Mouse (Mus musculus) gastrocnemius, postnatal 10 days (tissue): ENCODE data around the gene Gngt2. TPM values are rescaled to one million over a fixed set of nuclear protein-coding genes. Genes with fewer than 3 reads are reported as not detected.

ENCODE experiments used
- DNase-seq: peaks from one replicate; pipeline ENCODE4 v3.0.0; 2021; ENCODE audit warnings: mixed read lengths
- long read RNA-seq, 2 experiments: library from polyadenylated mRNA; stranded (forward); transcript quantifications; one replicate each; pipeline ENCODE4 v2.0.0; 2021
- total RNA-seq, 2 experiments: library from RNA; stranded (reverse); gene quantifications; 2 replicates each; pipeline ENCODE4 v1.2.3; 2021

The Gngt2 gene
- total RNA-seq = 1 to 10 TPM; 7.0 to 9.4 TPM
- long read RNA-seq, experiment 1, partial matches to known transcripts = 1 of 5 reads
- long read RNA-seq, experiment 1, other reads (novel, unspliced or antisense) = 3 of 5 reads
- long read RNA-seq, experiment 2, partial matches to known transcripts = 0 of 3 reads
- long read RNA-seq, experiment 2, other reads (novel, unspliced or antisense) = 2 of 3 reads

DNA sequence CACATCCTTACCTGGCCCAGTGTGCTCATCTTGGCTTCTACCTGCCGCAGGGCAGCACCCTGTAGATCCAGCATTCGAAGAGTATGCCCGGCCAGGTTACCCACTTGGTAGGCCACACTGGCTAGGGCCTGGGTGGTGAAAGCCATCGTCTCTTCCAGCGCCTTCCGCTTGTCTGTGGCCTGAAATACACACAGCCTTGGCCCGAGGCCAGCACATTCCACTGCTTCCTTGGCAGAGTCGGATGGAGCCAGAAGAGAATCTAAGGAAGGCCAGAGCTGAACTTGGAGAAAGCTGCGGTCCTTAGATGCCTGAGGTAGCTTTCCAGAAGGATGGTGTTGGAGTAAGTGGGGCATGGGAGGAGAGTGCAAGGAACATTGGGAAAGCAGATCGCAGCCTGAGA, at the start of gene Gngt2:
TSS of gene Gngt2 (plus strand) at position 158 of the 400 bp plus-strand sequence.
- peak; percentile 83 for DNase-seq

- DNase-seq = no peak
Measured at GRCm38 (mm10) chr11:95789451-95789891, 47.5 kb upstream of the Gngt2 start.

GRCm38 (mm10) chr11:95791787-95792186, 45.2 kb upstream of the Gngt2 start:
- DNase-seq = no peak

GRCm38 (mm10) chr11:95792950-95793509, 44.0 kb upstream of the Gngt2 start:
- DNase-seq = no peak

- DNase-seq = no peak
Measured at GRCm38 (mm10) chr11:95794201-95794600, 42.8 kb upstream of the Gngt2 start.

GRCm38 (mm10) chr11:95795582-95795981, 41.4 kb upstream of the Gngt2 start:
- DNase-seq = no peak

DNA sequence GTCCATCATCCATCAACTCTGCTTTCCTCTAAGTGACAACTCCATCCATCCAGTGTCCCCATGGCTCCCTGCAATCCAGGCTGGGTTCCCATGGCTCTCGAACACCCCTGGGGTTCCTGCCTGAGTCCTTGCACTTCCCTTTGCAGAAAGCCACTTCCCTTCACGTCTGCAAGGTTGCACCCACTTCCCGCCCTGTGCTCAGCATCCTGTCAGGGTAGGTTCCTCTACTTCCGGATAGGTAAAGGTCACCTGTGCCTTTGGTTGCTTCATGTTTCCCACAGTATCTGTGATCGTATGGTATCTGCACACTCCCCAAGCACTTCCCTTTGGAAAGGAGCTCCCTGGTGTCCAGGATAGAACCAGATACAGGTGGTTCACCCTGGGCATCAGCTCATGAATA, 32.0 kb upstream of the Gngt2 start:
- no peak for DNase-seq

DNA sequence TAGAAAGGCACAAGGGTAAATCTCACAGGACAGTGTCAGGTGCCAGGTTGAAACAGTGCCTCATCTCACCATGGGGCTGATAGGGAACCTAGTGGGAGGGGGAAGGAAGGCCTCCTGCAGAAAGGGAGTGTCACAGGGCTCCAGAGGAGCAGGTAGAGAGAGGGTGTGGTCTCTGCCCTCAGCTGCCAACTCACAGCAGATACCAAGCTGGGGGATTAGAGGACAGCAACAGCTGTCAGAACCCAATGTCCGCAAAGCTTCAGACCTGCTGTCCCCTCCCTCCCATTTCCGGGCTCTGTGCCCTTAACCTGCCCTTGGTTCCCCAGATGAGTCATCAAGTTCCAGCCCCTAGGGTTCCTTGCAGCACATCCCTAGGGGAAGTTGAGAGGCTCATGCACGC, 31.5 kb upstream of the Gngt2 start:
- DNase-seq = no peak

DNA sequence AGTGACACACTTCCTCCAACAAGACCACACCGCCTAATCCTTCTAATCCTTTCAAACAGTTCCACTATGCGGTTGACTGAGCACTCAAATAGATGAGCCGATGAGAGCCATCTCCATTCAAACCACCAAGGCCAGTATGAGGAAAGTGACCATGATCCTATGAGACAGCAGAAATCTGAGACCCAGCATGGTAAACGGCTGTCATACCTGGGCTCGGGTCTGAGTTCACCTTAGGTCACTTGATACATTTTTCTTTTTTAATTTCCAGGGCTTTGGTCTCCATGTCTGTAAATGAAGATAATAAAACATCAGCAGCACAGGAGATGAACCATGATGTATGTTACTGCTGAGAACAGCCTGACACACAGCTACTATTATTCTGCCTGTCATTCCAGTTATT, 29.1 kb upstream of the Gngt2 start:
- DNase-seq = no peak

- DNase-seq = no peak
Measured at GRCm38 (mm10) chr11:95808448-95809011, 28.5 kb upstream of the Gngt2 start.

GRCm38 (mm10) chr11:95809603-95810002, 27.4 kb upstream of the Gngt2 start:
- DNase-seq = no peak

DNA sequence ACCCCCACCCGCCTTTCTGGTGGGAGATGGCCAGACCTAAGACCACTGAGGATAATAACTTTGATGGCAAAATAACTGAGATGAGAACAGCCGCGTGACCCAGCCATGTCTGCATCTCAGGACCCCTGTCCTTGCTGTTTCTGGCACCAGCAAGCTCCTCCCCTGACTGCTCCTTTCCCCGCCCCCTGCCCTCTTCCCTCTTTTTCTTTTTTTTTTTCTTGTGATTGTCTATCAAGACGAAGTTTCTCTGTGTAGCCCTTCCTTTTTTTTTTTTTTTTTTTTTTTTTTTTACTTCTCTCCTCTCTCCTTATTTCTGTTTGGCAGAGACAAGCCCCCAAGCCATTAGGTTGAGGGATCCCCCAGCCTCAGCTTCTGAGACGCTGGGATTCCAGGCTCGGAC, 26.2 kb upstream of the Gngt2 start:
- no peak for DNase-seq

DNA sequence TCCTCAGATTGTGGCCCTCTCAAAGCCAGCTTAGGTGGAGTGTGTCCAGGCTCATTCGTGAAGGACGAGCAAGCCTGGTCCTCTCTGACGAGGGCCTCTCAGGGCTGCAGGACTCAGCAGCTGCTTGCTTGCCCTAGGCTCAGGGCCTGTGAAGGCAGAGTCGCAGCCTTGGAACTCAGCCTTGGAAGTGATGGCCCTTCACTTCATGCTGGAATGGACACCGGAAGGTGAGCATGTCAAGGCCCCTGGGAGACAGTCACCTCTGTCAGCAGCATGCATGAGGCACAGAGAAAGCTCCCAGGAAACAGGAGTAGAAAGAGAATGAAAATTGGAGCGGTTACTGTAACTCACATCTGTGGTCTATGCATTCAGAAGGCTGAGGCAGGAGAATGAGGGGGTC, 25.3 kb upstream of the Gngt2 start:
- DNase-seq = no peak

GRCm38 (mm10) chr11:95812224-95812623, 24.8 kb upstream of the Gngt2 start:
- DNase-seq = no peak

GRCm38 (mm10) chr11:95814101-95814500, 22.9 kb upstream of the Gngt2 start:
- DNase-seq = no peak

GRCm38 (mm10) chr11:95814857-95815256, 22.2 kb upstream of the Gngt2 start:
- DNase-seq = no peak

DNA sequence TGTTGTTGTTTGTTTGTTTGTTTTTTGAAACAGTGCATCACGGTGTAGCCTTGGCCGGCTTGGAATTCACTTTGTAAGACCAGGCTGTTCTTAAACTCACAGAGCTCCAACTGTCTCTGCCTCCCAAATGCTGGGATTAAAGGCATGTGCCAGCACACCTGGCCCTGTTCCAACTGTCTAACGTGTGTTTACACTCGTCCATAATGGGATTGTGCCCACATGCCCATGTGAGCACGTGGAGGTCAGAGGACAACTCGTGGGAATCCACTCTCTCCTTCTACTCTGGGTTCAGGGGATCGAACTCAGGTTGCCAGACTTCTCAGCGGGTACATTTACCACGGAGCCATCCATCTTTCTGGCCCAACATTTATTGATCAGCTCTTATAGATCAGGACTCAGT, 21.6 kb upstream of the Gngt2 start:
- DNase-seq = no peak

DNA sequence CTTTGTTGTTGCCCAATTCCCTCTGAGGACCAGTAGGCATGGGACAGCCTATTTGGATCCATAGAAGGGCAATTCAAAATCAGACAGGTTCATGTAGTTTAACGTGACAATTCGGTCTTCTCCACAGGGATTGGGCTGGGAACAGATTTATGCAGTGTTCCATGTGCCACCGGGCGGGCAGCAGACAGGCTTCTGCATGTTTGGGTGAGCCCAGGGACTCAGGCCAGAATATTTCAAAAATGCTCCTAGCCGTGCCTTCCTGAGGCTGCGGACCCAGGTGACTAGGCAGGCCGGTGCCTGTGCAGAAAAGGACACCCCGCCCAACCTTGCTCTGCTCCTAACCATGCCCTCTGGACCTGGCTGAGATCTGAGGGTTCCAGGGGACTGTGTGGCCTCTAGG, 17.9 kb upstream of the Gngt2 start:
- no peak for DNase-seq

DNA sequence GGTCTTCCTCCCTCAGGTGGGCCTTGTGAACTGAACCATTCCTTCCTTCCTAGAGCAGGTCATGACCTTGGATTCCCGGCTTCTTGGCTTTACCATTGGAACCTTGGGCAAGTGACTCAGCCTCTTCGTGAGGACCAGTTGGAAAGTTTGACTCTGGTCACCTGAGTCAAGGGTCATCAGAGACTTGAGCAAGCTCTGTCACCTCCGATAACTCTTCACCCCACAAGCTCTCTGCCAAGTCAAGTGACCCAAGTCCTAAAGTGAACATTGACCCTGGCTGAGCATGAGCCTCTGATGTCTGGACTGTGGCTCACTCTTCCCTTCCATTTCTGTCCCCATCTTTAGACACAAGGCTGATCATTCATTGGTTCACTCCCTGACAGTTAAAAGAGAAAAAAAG, 15.5 kb upstream of the Gngt2 start:
- DNase-seq = no peak

DNA sequence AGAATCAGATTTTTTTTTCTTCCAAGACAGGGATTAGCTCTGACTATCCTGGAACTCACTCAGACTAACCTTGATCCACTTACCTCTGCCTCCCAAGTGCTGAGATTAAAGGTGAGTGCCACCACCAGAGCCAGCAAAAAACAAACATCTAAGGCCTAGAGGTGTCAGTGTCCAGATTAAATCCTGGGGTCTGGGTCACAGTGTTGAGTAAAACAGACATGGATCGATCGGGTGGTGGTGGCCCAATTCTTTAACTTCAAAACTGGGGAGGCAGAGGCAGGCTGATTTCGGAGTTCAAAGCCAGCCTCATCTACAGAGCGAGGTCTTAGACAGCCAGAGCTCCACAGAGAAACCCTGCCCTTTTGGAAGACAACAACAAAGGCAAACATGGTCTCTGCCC, 14.6 kb upstream of the Gngt2 start:
- no peak for DNase-seq

- peak; percentile 95 for DNase-seq
Measured at GRCm38 (mm10) chr11:95824071-95824876, 12.7 kb upstream of the Gngt2 start, which contains the start of gene Phospho1. Phospho1 (plus strand) TSS chr11:95824499.

DNA sequence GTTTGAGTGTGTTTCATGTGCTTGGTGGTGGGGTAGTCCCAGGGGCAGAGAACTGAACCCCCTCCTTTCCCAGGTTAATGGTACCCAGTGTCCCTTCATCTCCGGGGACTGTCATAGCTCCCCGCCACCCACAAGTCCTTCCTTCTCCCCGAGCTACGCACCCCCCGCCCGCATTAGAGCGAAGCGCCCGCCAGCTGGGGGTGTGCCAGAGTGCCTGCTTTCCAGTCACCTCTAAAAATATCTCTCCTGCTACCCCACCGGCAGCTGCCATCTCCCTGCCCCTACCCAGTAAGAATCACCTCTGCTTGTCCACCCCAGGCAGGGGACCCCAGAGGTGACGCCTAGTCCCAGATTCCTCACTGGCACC, 12.2 kb upstream of the Gngt2 start:
- peak; percentile 88 for DNase-seq

DNA sequence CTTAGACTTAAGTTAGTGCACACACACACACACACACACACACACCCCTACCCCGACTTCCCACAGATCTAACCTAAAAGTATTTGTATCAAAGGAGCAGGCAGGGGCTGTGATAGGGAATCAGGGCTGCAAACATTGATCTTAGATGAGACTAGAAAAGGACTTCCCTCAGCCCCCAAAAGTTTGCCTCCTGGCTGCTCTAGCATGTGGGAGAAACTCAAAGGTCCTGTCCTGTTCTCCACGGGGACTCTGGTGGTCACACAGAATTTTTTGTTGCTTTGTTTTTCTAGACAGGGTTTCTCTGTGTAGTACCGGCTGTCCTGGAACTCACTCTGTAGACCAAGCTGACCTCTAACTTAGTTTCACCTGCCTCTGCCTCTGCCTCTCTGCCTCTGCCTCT, 11.4 kb upstream of the Gngt2 start:
- DNase-seq = no peak
